Mouse (Mus musculus): ENCODE results near the gene Tnks2.

Gene Tnks2

DNA sequence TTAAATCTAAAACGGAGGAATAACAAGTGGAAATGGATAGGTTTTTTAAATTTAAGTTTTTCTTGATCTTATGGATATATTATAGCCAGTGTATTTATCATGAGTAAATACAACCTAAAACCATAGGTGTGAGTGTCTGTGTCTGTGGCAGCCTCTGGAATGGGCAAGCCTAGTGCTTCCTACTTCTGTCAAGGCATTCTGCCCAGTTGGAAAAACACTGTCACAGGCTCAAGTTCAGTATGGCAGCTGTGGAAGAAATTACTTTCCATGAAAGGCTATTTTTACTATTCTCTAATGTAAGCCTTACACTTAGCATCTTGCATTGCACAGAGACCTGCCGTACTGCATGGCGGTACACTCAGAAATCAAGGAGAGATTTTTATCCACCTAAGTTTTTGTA, 57.7 kb downstream of the Tnks2 start:
- no peak for DNase-seq (ENCODE audit: low read depth in 1 of 2, low spot score in 2 of 2)

DNA sequence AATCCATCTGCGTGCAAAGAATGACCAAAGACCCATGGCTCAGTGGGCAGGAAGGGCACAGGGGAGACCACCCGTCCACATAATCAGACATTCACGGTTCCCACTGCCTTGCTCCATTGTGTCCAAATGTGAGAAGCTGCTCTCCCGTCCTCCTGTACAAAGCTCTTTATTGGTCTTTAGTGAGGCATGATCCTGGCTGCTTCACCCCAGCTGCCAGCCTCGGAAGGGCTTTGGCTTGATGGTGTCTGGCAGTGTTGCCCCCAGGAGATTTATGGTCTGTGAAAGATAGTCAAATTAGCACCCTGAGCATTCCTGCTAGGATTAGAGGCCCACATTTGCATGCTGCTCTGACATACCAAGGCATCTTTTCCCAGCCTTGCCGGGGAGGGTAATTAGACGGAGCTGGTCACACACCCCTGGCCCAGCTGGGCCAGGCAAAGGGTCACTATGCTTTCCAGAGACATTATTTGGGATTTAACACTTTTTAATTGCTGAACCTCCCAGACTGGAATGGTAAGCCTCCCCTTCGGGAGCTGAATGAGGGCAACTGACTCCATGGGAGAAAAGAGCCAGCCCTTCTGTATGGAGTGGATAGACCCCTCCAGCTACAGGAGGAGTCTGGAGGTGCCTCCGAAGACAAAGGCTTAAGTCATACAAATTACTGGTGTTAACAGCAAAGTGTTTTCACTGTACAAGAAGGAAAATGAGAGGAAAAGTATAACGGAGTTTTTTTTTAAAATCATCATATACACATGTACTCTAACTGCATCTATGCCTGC, 62.9 kb downstream of the Tnks2 start:
- no peak for DNase-seq (ENCODE audit: low read depth in 1 of 2, low spot score in 2 of 2)

DNA sequence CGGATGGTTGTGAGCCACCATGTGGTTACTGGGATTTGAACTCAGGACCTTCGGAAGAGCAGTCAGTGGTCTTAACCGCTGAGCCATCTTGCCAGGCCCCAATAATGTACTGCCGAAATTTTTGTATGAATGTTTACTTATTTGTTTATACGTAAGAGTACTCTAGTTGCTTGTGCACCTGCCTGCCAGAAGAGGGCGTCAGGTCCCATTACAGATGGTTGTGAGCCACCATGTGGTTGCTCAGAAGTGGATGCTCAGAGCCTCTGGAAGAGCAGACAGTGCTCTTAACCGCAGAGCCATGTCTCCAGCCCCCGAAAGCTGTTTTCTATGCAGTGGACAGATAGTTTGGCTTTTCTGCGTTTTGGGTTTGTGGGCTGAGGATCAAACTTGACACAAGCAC, 63.7 kb downstream of the Tnks2 start:
- DNase-seq (ENCODE audit: low read depth in 1 of 2, low spot score in 2 of 2), result no peak

DNA sequence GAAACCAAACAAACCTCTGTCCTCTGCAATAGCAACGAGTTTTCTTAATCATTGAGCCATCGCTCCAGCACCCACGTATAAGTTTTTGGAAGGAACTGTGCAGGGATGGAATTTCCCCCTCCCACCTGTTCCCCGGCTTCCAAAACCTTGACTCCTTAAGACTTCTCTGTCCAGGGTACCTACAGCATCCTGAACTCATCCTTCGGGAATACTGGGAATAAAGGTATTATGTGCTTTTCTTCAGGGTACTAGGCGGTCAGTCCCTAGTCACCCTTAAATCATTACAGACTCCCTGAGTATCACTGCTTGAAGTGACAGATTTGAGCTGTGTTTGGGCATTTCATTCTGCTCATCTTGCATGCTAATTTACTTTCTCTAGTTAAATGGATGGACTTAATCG, 69.3 kb downstream of the Tnks2 start:
- DNase-seq (ENCODE audit: low read depth in 1 of 2, low spot score in 2 of 2), result no peak

DNA sequence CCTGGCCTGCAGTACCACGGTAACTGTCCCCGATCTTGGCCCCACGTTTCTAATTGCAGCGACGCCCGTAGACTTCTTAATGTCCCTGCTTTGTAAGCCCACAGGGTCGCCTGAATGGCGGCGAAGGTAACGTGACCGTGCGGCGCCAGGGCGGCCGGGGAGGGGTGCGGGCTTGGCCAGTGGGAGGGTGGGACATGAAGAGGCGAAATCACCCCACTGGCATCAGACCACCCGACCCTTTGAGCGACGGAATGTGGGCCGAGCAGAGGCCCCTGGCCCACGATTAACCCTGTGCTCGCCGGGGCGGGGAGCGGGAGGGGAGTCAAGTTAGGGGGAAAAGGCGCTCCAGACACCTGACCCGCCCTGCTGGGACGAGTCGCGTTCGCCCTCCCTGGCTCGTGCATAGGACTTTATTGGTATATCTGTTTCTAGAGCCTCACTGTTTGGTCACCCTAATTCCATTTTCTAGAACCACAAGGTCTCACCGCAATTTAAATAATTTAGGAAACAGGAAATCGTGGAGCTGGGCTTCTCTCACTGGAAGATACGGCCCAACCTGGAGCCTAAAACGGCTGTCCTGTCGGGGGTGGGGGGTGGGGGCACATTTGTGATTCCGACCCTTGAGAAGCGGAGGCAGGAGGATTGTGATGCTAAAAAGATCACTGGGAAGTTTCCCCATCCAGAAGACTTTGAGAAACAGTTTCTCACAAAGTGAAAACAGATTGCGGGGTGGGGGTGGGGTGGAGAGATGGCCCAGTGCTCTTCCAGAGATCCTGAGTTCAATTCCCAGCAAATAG, 70.4 kb downstream of the Tnks2 start:
- no peak for DNase-seq (ENCODE audit: low read depth in 1 of 2, low spot score in 2 of 2)

DNA sequence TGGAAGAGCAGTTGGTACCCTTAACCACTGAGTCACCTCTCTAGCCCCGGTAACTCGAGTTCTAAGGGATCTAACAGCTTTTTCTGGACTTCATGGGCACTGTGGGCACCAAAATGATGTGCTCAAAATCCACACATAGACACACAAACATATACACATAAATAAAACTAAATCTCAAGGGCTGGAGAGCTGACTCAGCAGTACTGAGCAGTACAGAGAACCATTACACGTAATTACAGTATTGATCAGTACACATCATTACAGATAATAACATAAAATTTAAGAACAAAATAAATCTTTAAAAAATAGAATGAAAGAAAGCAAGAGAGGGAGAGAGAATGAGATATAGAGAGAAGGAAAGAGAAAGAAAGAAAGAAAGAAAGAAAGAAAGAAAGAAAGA, 75.1 kb downstream of the Tnks2 start:
- no peak for DNase-seq (ENCODE audit: low read depth in 1 of 2, low spot score in 2 of 2)

DNA sequence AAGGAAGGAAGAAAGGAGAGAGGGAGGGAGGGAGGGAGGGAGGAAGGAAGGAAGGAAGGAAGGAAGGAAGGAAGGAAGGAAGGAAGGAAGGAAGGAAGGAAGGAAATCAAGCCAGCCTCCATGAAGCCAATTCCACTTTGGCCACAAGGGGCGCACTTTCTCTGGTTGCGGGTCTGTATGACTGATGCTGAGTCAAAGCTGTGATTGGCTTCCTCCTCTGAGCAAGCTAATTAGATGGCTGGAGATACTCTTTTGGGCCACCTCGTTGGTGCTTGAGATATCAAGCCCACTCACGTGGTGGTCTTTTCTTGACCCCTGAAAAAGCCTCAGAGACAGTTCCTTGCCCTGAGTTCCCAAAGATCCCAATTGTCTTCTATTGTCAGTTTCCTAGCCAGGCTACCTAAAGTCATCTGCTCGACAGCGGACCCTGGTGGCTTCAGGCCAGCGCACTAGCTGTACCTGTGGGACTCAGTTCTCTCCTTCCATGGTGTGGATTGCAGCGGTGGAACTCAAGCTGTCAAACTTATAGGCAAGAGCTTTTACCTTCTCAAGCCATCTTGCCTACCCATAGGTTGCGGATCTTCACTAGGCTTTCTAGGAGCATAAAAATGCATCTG, 75.8 kb downstream of the Tnks2 start:
- DNase-seq (ENCODE audit: low read depth in 1 of 2, low spot score in 2 of 2), result peak in 1 of 2 experiments; percentile 48

DNA sequence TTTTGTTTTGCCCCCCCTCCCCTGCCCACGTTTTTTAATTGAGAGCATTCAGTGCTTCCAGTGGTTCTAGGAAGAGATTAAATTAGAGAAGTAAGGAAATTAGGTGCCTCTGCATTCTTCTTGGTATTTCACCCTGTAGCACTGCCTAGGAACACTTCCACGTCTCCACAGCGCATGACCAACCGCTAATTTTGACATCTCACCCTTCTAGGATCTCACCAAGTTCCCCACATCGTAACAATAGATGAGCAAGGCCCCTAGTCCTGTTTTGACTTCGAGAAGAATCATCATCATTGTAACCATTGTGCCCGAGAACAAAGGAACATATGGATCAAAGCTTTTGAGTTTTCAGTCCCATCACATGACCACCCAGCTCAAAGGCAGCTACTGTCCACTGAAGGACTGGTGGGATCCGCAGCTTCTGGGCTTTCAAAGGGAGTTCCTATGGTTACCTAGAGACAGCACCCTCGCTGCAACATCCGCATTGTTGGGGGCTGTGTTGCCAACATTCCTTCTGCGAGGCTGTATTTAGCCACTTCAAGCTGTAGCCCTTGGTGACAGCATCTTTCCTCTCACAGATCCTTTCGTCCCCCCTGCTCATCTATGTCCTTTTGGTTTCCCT, 76.5 kb downstream of the Tnks2 start:
- no peak for DNase-seq (ENCODE audit: low read depth in 1 of 2, low spot score in 2 of 2)

DNA sequence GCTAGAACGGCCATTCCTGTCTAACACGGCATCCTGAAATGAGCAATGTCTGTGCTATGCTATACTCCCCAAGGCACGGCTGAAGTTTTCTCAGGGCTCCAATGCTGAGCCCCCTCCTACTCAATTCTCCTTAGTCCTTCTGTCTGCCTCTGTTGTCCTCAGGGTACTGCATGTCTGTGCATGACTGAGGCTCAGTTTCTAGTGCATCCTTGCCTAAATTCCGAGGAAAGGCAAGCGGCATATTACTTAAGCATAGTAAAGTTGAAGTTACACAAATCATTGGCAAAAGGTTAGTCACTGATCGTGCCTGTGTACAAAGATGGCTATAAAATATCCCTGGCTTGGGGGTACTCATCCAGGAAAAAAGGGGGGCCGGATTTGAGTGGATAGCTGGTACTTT, 79.0 kb downstream of the Tnks2 start:
- no peak for DNase-seq (ENCODE audit: low read depth in 1 of 2, low spot score in 2 of 2)

DNA sequence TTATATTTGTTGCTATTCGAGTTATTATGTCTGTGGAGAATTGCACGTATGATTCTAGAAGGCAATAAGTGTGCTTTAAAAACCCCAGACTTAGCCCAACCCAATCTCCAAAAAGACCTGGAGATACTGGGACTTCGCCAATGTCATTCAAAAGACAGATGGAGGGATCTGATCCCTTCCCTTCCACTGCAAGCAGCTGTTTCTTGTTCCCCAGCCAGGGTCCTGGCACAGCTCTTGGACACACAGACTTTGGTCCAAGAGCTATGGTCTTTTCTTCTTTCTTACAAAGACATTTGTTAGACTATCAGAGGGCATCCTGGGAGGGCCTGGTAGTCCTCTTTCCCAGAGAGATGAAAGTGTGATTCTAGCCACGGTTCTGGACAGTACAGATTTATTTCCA, 82.2 kb downstream of the Tnks2 start:
- DNase-seq (ENCODE audit: low read depth in 1 of 2, low spot score in 2 of 2), result no peak

DNA sequence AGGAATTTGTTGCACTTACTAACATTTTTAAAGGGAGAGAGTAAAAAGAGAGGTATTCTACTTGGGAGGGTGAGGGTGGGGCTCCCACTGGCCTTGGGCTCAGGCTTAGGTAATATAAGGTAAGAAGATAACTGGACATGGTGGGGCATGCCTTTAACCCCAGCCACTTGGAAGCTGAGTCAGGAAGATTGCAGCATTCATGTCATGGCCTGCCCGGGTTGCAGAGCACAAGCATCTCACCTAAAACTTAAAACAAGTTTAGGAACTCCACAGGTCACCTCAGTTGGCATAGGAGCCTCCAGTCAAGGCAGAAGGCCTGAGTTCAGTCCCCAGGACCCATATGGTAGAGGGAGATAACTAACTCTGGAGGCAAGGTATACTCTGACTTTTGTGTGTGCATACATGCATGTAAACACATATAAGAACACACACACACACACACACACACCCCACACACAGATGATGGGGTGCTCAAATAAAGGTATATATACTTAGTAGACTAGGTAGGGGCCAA, 82.9 kb downstream of the Tnks2 start:
- DNase-seq (ENCODE audit: low read depth in 1 of 2, low spot score in 2 of 2), result no peak

DNA sequence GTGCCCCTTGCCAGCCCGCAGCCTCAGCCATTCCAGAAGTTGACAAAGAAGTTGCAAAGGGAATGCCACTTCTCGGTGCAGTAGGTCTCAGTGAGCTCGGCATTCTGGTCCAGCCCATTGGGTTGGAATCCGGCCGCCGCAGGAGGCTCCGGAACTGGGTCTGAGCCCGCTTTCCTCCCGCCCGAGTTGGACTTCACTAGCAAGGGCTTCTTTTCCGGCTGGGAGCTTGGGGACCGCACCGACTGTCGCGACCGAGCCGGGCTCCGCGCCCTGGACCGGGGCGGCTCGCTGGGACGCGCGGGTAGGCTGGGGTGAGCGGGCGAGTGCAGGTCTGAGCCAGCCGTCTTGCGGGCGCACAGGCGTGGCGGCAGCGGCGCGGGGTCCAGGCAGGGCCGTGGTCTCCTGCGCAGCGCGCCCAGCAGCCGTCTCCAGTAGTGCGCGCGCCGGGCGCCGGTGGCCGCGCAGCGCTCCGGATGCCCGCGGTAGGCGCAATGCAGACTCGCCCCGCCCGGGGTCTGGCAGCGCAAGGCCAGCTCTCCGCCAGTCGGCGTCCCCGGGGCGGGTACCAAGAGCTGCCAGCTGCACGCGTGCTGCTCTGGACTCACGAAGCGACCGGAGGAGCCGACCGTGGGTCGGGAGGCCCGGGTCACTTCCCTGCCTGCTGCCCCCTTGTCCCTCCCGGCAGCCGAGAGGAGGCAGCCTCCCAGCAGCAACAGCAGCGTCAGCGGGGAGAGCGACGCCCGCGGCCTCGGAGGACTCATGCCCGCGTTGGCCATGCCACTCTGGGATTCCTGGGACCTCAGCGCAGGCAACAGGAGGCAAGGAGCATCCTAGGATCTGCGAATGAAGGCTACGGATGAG, 84.6 kb downstream of the Tnks2 start:
- peak in 1 of 2 experiments; percentile 15 for DNase-seq (ENCODE audit: low read depth in 1 of 2, low spot score in 2 of 2)

DNA sequence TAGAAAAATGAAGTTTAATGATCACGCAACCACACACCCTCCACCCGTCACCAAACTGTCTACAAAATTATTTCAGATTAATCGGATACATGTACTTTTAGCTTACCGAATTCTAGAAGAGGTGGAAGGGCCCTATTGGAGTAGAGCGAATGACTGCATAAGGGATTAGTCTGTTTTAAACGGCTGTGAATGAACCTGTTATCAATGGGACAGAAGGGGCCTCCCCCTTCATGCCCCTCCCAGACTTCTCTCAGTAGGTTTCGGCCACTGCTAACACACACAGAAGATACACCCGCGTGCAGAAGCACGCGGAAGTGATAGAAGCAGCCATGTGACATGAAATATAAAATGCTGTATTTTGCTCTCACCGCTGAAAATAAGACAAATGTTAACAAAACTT, 85.4 kb downstream of the Tnks2 start, which contains the start of gene Fgfbp3:
Gene Fgfbp3, minus strand, starts transcription at position 150 of the 400 bp plus-strand sequence.
- DNase-seq (ENCODE audit: low read depth in 1 of 2, low spot score in 2 of 2), result no peak

DNA sequence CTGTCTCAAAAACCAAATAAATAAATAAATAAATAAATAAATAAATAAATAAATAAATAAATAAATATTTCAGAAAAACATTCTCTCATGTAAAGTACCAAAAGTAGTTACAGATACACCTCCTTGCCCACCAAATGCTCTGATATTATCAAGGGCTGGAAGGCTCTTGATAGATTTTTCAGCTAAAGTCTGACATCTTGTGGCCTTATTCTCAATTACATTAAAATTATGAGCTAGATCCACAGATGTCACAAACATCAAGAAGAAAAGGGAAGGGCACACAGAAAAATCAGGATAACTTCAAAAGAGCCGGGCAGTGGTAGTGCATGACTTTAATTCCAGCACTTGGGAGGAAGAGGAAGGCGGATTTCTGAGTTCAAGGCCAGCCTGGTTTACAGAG, 88.0 kb downstream of the Tnks2 start:
- no peak for DNase-seq (ENCODE audit: low read depth in 1 of 2, low spot score in 2 of 2)

DNA sequence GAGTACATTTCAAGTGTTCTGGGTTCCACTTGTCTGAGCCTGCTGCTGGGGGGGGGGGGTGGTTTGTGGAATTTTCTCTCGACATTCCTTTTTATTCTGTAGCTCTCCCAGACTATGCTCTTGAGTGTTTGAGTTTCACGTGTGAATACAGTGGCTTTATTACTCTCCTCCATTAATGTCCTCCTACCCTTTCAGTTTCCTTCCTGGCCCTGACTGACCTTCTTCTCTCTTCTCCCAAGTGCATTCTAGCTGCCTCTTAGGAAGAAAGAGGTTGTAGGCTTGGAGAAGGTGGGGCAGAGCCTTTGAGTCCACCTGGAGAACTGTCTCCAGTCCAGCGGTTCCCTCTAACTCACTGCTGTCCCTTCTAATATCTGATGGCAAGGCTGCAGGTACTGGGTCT, 88.9 kb downstream of the Tnks2 start:
- no peak for DNase-seq (ENCODE audit: low read depth in 1 of 2, low spot score in 2 of 2)

DNA sequence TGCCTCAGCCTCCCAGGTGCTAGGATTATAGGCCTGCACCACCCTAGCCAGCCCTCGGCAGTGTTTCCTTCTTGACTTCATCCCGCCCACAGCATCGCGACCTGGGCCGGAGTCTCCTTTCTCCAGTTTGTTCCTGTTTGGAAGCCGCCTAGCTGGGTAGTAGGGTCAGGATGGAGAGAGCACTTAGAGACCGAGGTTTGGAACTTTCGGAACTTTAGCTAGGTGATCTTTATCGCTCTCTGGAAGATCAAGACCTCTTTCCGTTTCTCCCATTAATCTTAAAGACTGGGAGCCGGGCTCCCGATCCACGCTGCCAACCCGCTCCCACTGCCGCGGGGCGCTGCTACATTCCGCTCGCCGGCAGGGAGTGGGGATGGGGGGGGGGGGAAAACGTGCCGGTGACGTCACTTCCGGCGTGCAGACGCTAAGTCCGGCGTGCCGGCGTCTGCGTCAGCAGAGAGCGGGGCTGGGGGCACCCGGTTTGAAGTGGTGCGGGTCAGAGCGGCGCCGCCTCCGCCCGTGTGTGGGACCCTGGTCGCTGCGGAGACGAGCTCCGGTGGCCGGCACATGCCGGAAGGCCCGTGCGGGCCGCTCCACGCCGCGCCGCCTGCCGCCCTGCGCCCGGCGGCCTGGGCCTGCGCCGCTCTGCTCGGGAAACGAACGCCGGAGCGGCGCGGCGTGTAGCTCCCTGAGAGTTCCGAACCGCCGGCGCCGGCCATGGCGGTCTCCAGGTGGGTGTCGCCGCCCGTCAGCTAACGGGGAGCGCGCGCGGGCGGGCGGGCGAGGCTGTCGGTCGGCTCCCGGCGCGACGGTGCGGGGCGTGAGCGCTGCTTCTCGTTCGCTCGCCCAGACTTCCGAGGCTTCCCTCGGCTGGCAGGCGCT, 91.9 kb downstream of the Tnks2 start, which contains the start of gene Btaf1:
Gene Btaf1, plus strand, starts transcription at position 409 of the 882 bp plus-strand sequence.
- peak in 1 of 2 experiments; percentile 68 for DNase-seq (ENCODE audit: low read depth in 1 of 2, low spot score in 2 of 2)

DNA sequence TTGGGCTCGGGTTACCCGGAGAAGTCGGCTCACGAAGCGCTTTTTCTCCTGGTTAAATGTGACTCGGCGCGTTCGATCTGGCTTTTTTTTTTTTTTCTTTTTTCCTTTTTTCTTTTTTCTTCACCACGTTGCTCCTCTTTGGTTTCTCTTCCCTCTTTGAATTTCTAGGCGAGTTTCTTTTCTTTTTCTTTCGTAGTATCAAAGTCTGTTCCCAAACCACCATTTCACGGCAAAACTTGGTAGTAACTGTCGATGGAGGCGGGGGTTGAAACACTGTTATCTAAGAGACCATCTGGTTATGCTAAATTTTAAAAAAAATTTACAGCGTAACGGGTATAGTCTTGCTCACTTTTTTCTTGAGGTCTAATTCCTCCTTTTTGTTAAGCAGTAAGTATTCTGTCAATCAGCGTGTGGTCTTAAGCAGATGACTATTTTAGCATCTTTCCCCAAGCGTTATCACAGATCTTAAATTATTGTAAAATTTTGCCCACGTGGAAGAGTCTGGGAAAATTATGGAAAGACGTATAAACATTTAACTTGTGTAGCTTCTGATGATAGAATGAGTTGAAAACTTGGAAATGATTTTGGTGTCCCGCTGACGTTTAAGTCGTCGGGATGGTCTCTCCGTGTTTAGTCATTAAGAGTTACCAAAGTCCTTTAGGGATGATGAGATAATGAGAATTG, 92.7 kb downstream of the Tnks2 start:
- DNase-seq (ENCODE audit: low read depth in 1 of 2, low spot score in 2 of 2), result no peak

DNA sequence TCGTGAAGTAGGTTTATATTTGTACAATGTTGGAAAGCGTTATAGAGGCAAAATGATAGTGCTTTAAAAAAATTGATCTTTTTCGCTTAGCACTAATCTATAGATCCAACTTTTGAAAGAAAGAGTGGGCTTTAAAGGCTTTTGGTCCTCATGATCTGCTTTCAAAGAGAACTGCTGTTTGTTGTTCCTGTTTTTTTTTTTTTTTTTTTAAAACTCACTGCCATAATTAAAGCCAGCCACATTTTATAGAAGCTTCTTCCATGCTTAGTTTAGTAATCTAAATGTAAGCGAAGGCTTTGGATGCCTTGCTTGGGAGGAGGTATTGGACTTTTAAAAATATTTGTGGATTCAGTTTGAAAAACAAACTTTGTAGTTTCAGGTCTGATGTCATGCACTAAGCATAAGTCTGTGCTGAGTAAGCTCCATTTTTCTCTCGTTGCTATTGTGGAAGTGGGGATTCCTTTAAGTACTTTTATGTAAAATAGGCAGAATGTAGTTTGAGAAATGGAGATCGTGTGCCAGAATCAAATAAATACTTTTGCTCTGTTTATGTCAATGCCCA, 93.8 kb downstream of the Tnks2 start:
- DNase-seq (ENCODE audit: low read depth in 1 of 2, low spot score in 2 of 2), result no peak
